Mouse (Mus musculus) layer of hippocampus, adult 6 months (tissue): ENCODE results near the gene Emc6. TPM values are rescaled to one million over a fixed set of nuclear protein-coding genes. Genes with fewer than 3 reads are reported as not detected.

Experiments
- long read RNA-seq, 2 experiments: library from polyadenylated mRNA; unstranded; transcript quantifications; one replicate each; pipeline ENCODE4 v2.0.0; 2019 to 2020
- polyA plus RNA-seq: library from polyadenylated mRNA; unstranded; fragments of <200 nt; fragmentation: Nextera tagmentation; gene quantifications from 2 replicates; pipeline ENCODE4 v1.2.3, GENCODE M21; 2021

Gene Emc6
- 79.0 and 81.6 TPM in 2 replicates for polyA plus RNA-seq
- long read RNA-seq, experiment 1, transcript Emc6-201 (2 exons, 1,332 nt): major isoform, 102 of 104 reads
- long read RNA-seq, experiment 1, partial matches to known transcripts: 2 of 104 reads
- long read RNA-seq, experiment 1, other reads (novel, unspliced or antisense): 0 of 104 reads
- long read RNA-seq, experiment 2, transcript Emc6-201 (2 exons, 1,332 nt): major isoform, 115 of 129 reads
- long read RNA-seq, experiment 2, partial matches to known transcripts: 0 of 129 reads
- long read RNA-seq, experiment 2, other reads (novel, unspliced or antisense): 14 of 129 reads

DNA sequence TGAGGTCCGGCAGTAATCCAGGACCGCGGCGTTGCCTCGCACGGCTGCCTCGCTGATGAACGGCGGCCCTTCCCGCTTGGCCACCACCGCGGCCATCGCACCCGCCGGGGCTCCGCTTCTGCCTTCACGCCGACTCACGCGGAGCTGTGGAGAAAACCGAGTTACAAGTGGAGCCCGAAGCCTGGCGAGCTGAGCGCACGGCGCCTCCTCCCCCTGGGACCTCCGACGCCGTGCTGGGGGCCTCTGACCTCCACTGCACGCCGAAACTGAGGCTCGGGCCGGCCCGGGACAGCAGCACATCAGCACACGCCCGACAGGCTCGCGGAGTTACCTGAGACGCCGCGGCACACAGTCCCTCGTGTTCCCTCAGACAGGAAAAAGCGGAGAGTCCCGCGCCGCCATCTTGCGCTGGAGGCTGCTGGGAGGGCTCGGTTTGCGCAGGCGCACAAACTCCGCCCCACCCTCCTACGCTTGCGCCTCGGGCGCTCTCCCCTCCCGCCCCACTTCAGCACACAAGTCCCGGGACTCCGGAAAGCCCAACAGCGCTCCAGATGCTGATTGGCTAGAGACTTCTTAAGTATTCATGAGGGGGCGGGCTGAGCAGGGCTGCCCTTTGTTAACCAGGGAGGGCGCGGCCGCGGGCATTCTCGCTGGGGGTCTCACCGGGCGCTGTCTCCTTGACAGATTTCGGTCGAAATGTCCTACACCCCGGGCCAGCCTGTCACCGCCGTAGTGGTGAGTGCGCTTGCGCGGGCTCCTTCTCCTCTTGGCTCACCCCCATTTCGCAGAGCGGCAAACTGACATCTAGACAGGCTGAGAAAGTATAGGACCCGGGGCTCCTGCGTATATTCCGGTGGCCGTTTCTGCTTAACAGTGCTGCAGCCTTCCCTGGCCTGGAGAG is at the start of gene Emc6, which contains the start of gene Tax1bp3:
Gene Emc6 (minus strand): TSS at position 430 of the 901 bp plus-strand sequence.
Gene Tax1bp3 (plus strand): TSS at position 476 of the 901 bp plus-strand sequence.

GRCm38 (mm10) chr11:73199230-73199712 is 22.4 kb upstream of the Emc6 start, which contains the start of gene Shpk:
Shpk (plus strand) TSS chr11:73199460.

GRCm38 (mm10) chr11:73198603-73199229 is 21.9 kb upstream of the Emc6 start, which contains the start of gene Ctns:
Ctns (minus strand) TSS chr11:73199042.

DNA sequence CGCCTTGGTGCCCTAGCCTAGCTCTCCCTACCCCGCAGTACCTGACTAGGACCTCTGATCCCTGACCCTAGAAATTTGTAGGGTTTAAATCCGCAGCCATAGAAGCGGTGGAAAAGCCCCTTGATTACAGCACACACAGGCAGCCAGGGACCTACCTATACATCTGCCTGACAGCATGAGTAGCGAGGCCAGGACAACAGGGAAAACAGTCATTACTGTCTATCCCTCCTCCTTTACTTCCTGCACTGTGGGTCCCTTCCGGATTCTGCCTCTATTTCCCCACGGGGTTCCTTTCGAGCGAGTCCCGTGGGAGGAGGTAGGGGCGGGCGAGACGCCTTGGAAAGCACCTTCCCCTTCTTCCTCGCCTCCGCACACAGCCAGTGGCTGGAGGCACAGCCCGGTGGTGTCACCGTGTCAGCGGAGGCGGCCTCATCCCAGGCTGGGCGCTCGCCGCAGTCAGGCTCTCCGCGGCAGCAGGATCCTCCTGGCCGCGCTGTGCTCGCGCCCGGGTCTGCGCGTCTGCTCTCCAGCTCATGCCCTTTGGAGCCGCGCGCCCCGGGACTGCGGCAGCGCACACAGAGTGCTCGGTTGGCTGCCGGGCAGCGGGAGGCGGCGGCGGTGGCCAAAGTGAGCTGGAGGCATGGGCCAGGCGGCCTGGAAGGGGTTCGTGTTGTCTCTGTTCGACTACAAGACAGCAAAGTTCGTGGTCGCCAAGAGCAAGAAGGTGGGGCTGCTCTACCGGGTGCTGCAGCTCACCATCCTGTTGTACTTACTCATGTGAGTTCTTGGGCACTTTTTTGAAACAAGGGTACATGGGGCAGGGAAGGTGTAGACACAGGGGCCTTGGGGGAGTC is 16.7 kb downstream of the Emc6 start, which contains the start of gene P2rx5:
Gene P2rx5 (plus strand): TSS at position 465 of the 854 bp plus-strand sequence.

GRCm38 (mm10) chr11:73137591-73138501 is 39.0 kb downstream of the Emc6 start, which contains the start of gene Haspin:
Haspin (minus strand) TSS chr11:73138294.

Other genes starting within 250 kb of the Emc6 start
- 1.9 and 2.2 TPM in 2 replicates for gene Atp2a3, start 215.9 kb downstream of the Emc6 start, polyA plus RNA-seq
- 0.21 and 0.43 TPM in 2 replicates for gene P2rx1, start 177.9 kb downstream of the Emc6 start, polyA plus RNA-seq
- 87.2 and 98.0 TPM in 2 replicates for gene Camkk1, start 158.0 kb downstream of the Emc6 start, polyA plus RNA-seq
- gene Ncbp3, start 129.3 kb downstream of the Emc6 start, polyA plus RNA-seq: 2.2 and 2.4 TPM in 2 replicates
- gene Itgae, start 86.5 kb downstream of the Emc6 start, polyA plus RNA-seq: 0.08 and 0.18 TPM in 2 replicates
- gene Haspin, start 38.7 kb downstream of the Emc6 start, polyA plus RNA-seq: 0.06 TPM in 2 replicates
- gene P2rx5, start 16.6 kb downstream of the Emc6 start, polyA plus RNA-seq: 0.84 and 1.1 TPM in 2 replicates
- 11.8 and 15.9 TPM in 2 replicates for gene Tax1bp3, start within 50 bp of the Emc6 start, polyA plus RNA-seq
- 4.2 and 4.3 TPM in 2 replicates for gene Ctns, start 22.0 kb upstream of the Emc6 start, polyA plus RNA-seq
- 1.3 and 2.0 TPM in 2 replicates for gene Shpk, start 22.4 kb upstream of the Emc6 start, polyA plus RNA-seq
- not detected in 2 replicates for gene Trpv1, start 57.3 kb upstream of the Emc6 start, polyA plus RNA-seq
- gene Trpv3, start 90.4 kb upstream of the Emc6 start, polyA plus RNA-seq: 0.04 and 0.16 TPM in 2 replicates
- gene Aspa, start 152.6 kb upstream of the Emc6 start, polyA plus RNA-seq: 22.3 and 23.1 TPM in 2 replicates
- gene Gm49340, start 152.7 kb upstream of the Emc6 start, polyA plus RNA-seq: not detected in 2 replicates
- not detected in 2 replicates for gene Spata22, start 152.7 kb upstream of the Emc6 start, polyA plus RNA-seq
- not detected in 2 replicates for gene Olfr20, start 173.7 kb upstream of the Emc6 start, polyA plus RNA-seq
- gene Olfr376, start 194.2 kb upstream of the Emc6 start, polyA plus RNA-seq: not detected in 2 replicates
- not detected in 2 replicates for gene Olfr1, start 222.6 kb upstream of the Emc6 start, polyA plus RNA-seq